Mouse (Mus musculus) limb, embryonic 12.5 days (tissue): ENCODE measurements around the gene Gpx5. TPM values are rescaled to one million over a fixed set of nuclear protein-coding genes. Genes with fewer than 3 reads are reported as not detected.
A peak's percentile ranks its signal among the peaks of the same experiment; 100 is the strongest.
"Not testable (repeated sequence)": the region's sequence is repeated elsewhere in the genome, so short reads cannot be mapped to it uniquely, and the experiment has no call there.

Source experiments
- ATAC-seq: fragments of 200-750 bp; cut with Nextera tagmentation; 2 replicates; pipeline ENCODE4 v1.8.0; 2017; ENCODE audit warnings: low read depth, moderate TSS enrichment; ENCODE audit not compliant: insufficient number of reproducible peaks, insufficient read depth, low FRiP score, low TSS enrichment
- H3K27ac ChIP-seq: fragments of 300-500 bp; sonication (generic); 2 replicates; pipeline ENCODE4 v1.5.1; 2016; ENCODE audit warnings: mild to moderate bottlenecking, moderate library complexity
- H3K27me3 ChIP-seq: fragments of 300-500 bp; sonication (generic); 2 replicates; pipeline ENCODE4 v1.6.1; 2016; ENCODE audit warnings: mild to moderate bottlenecking, moderate library complexity
- H3K36me3 ChIP-seq: fragments of 300-500 bp; sonication (generic); 2 replicates; pipeline ENCODE4 v1.6.1; 2016; ENCODE audit warnings: mild to moderate bottlenecking, moderate library complexity
- H3K4me1 ChIP-seq: fragments of 300-500 bp; sonication (generic); replicated peaks from 2 replicates; pipeline ENCODE4 v1.6.1; 2016
- H3K4me2 ChIP-seq: fragments of 300-500 bp; sonication (generic); 2 replicates; pipeline ENCODE4 v1.6.1; 2016; ENCODE audit warnings: mild to moderate bottlenecking, moderate library complexity
- H3K4me3 ChIP-seq: fragments of 300-500 bp; sonication (generic); replicated peaks from 2 replicates; pipeline ENCODE4 v1.5.1; 2016; ENCODE audit warnings: mild to moderate bottlenecking
- H3K9ac ChIP-seq: fragments of 300-500 bp; sonication (generic); replicated peaks from 2 replicates; pipeline ENCODE4 v1.6.1; 2016; ENCODE audit warnings: mild to moderate bottlenecking, moderate library complexity
- H3K9me3 ChIP-seq: fragments of 300-500 bp; sonication (generic); 2 replicates; pipeline ENCODE4 v1.6.1; 2016; ENCODE audit warnings: mild to moderate bottlenecking, moderate library complexity
- WGBS: fragments of 180-500 bp; shearing (Covaris S2); methylation state at CpG from one replicate; pipeline ENCODE4 v1.1.7; 2016; 5-methylcytosine and 5-hydroxymethylcytosine counted together
- polyA plus RNA-seq: library from polyadenylated mRNA; unstranded; fragments of >200 nt; fragmentation: Nextera tagmentation; extraction: Ambion mirVana; gene quantifications from 2 replicates; pipeline ENCODE4 v1.2.1, GENCODE M21; 2016

Gene Gpx5
- polyA plus RNA-seq, 1 experiment from 2014 or later, result not detected

DNA sequence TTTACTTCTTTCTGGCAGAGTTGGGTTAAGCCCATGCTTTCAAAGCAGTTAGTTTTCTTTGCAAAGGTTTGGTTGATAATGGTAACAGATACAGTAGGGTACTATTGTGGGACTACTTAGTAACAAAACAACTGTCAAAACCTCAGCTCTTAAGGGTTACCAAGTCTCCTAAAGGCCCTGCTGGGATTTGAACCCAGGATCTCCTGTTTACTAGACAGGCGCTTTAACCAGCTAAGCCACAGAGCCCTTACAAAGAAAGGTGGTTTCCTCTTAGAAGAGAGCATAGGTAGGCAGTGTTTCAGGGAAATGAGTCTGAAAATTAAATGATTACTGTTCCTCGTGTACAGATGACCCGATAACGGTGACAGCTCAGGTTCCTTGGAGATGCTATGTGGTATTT is 43.5 kb downstream of the Gpx5 start:
- Histone ChIP-seq H3K27me3 (peaks cover 7% of the 10 kb centered on the region), H3K4me2 (no peak overlapping the region), H3K4me1 (no peaks in the 10 kb centered on the region; the same call in 1 of the 2 replicates), H3K36me3 (no peaks in the 10 kb centered on the region), H3K9ac (no peak overlapping the region), H3K4me3 (no peak overlapping the region), H3K27ac (no peak overlapping the region), H3K9me3 (no peaks in the 10 kb centered on the region)
- ATAC-seq, result no peak
- WGBS, result 20% methylated on average over 4 of the region's 4 CpGs

DNA sequence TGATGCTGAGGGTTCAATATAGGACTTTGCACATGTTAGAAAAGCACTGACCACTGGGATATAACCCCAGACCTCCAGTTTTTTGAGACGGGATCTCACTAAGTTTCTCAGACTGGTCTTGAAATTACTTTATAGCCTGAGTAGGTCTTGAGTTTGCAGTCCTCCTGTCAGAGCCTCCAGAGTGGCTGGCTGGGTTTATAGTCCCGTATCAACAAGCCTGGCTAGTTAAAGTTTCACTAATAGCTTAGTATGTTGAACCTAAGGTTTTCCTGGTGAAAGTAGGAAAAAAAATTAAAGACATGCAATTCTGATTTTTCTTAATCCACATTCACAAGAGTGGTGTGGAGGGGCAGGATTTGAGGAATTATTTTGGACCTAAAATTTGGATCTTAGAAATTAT is 46.3 kb downstream of the Gpx5 start:
- Histone ChIP-seq H3K4me2 (no peak overlapping the region), H3K27ac (no peak overlapping the region), H3K27me3 (peaks cover 26% of the 10 kb centered on the region), H3K9ac (no peak overlapping the region), H3K4me3 (no peak overlapping the region), H3K9me3 (no peaks in the 10 kb centered on the region), H3K4me1 (peaks cover 8% of the 10 kb centered on the region; the same call in 1 of the 2 replicates), H3K36me3 (no peaks in the 10 kb centered on the region)
- 55% methylated on average over 2 of the region's 2 CpGs for WGBS
- ATAC-seq, result no peak

DNA sequence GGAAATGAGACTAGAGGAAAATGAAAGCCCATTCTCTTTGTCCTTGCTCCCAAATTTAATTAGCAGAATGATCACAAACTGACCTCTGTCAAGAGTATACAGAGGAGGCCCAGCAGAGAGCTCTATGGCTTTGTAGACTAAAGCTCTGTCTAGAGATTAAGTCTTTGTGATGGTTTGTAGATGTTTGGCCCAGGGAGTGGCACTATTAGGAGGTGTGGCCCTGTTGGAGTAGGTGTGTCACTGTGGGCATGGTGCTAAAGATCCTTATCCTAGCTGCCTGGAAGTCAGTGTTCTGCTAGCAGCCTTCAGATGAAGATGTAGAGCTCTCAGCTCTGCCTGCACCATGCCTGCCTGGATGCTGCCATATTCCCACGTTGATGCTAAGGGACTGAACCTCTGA is 47.6 kb downstream of the Gpx5 start:
- H3K27ac ChIP-seq, H3K4me3 ChIP-seq, H3K9ac ChIP-seq, H3K9me3 ChIP-seq, H3K4me2 ChIP-seq, H3K36me3 ChIP-seq, H3K4me1 ChIP-seq, ATAC-seq: not testable (repeated sequence)
- H3K27me3 ChIP-seq, result peaks cover 26% of the 10 kb centered on the region
- WGBS, result 35% methylated on average over 1 of the region's 1 CpGs

DNA sequence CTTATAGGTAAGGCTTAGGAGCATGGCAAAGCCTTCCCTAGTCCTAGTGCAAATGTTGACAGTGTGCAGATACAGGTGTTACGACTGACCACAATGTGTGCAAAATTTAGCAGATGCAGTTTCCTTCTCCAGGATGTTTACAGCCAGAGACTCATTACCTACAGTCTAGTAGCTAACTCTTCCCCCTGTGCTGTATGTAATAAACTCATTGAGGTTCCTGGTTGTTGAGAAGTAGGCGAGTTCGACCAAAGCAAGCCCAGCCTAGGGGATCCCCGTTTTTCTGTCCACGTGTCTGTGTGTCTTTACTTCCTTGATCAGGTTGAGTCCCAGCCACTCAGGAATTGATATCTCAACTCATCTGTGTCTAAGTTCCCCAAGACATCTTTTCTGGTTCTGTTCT is 48.4 kb downstream of the Gpx5 start:
- no peak overlapping the region for H3K27ac ChIP-seq

DNA sequence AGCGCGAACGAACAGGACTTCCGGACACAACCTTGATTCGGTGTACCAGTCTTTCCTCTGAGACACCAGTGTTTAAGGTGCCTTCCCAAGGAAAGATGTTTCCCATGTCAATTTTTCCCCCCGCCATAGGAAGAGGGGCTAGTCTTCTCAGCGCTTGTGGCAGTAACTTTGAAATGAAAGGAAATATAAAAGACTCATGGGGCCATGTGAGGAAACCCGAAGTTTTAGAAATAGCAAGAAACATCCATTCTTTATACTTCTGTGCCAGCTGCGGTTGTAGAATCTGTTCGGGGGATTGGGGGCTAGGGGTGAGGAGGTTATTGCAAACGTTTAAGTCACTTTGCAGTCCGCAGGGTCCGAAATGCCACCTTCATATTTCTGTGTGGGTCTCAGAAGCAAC is 49.3 kb downstream of the Gpx5 start:
- no peak overlapping the region for H3K27ac ChIP-seq
- no peaks in the 10 kb centered on the region for H3K9me3 ChIP-seq
- ATAC-seq, result no peak
- 24% methylated on average over 13 of the region's 13 CpGs for WGBS
- H3K27me3 ChIP-seq, result peaks cover 26% of the 10 kb centered on the region
- H3K36me3 ChIP-seq, result no peaks in the 10 kb centered on the region
- peak overlapping the region; percentile 51 for H3K4me2 ChIP-seq
- peaks cover 8% of the 10 kb centered on the region; the same call in 1 of the 2 replicates for H3K4me1 ChIP-seq
- peak overlapping the region; percentile 20 for H3K4me3 ChIP-seq
- 0 out of 2 replicates have a peak overlapping the region, but pooled peaks have one; percentile 6 for H3K9ac ChIP-seq

More for the DNA sequence above, 48.4 kb downstream of the Gpx5 start:
- 78% methylated on average over 5 of the region's 5 CpGs for WGBS
- H3K4me1 ChIP-seq, result peaks cover 8% of the 10 kb centered on the region; the same call in 1 of the 2 replicates
- peaks cover 26% of the 10 kb centered on the region for H3K27me3 ChIP-seq
- H3K4me3 ChIP-seq, result no peak overlapping the region
- no peak overlapping the region for H3K4me2 ChIP-seq
- ATAC-seq, result no peak
- no peak overlapping the region for H3K9ac ChIP-seq
- no peaks in the 10 kb centered on the region for H3K36me3 ChIP-seq
- H3K9me3 ChIP-seq, result no peaks in the 10 kb centered on the region

DNA sequence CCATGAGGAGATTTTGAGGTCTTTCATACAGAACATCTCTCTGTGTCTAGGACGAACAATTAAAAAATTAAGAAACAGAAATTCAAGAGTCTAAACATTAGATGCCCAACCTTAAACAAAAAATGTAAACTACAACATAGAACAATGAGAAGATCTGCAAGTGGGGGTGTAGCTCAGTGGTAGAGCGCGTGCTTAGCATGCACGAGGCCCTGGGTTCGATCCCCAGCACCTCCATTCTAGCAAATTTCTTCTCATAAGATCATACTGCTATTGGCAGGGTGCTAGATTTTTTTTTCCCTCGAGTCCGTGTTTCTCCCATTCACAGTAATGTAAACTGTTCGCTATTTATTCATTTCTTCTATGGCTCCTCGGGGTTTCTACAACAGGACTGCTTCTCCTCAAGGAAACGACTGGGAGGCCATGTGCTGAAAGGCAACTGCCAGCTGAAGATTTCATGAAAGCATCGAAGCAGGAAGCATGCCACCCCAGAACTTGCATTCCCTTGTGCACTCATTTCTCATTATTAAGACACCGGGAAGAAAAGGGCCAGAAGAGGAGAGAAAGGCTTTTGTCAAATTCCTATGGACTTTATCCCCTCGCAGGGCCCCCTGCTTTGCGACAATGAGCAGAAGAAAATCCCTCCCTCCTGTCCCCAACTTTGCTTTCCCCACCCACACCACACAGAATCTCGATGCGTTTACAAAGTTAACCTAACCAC is 50.0 kb downstream of the Gpx5 start:
- Histone ChIP-seq H3K9me3 (no peaks in the 10 kb centered on the region), H3K9ac (0 out of 2 replicates have a peak overlapping the region, but pooled peaks have one; percentile 6), H3K27ac (no peak overlapping the region), H3K4me3 (peak overlapping the region; percentile 20), H3K4me2 (peak overlapping the region; percentile 51), H3K36me3 (no peaks in the 10 kb centered on the region), H3K4me1 (peaks cover 8% of the 10 kb centered on the region; the same call in 1 of the 2 replicates), H3K27me3 (peaks cover 26% of the 10 kb centered on the region)
- WGBS, result 7% methylated on average over 16 of the region's 16 CpGs
- ATAC-seq, result no peak

DNA sequence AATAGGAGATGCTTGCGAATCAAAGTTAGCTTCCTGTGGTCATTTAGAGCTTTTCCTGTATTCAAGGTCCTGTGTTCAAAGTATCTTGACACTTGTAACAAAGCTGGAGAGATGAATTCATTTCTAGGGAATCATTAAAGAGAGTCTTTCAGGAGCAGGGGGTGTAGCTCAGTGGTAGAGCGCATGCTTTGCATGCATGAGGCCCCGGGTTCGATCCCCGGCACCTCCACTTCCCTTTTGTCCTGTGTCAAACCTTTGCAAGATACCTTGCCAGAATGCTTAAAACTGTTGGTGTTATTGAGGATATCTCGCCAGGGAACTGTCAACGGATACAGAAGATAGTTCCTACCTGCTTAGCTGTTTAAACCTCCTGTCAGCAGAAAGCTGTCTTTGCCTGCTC is 51.7 kb downstream of the Gpx5 start:
- H3K27me3 ChIP-seq, result peaks cover 26% of the 10 kb centered on the region
- H3K36me3 ChIP-seq, result no peaks in the 10 kb centered on the region
- no peak overlapping the region for H3K27ac ChIP-seq
- no peak overlapping the region for H3K4me3 ChIP-seq
- H3K4me1 ChIP-seq, result peaks cover 8% of the 10 kb centered on the region; the same call in 1 of the 2 replicates
- H3K9me3 ChIP-seq, result no peaks in the 10 kb centered on the region
- no peak overlapping the region for H3K9ac ChIP-seq
- ATAC-seq, result no peak
- WGBS, result 14% methylated on average over 7 of the region's 7 CpGs
- no peak overlapping the region for H3K4me2 ChIP-seq

DNA sequence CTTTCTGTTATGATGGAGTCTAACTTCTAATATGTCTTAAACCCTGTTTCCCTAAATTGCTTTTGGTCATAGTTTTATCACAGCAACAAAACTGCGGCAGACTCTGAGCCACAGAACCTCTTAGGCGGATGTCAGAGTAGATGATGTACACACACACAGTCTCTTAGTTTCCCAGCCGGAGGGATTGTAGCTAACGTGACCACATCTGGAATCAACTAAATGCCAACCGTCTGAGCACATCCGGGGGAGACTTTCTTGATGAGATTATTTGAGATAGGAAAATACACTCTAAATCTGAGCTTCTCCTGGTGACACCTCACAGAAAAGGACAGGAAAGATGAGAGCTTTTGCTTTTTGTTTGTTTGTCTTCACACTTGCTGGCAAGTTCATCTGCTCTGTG is 55.4 kb downstream of the Gpx5 start:
- Histone ChIP-seq H3K4me3 (no peak overlapping the region), H3K9me3 (no peaks in the 10 kb centered on the region), H3K9ac (no peak overlapping the region), H3K27ac (no peak overlapping the region), H3K4me1 (no peaks in the 10 kb centered on the region), H3K4me2 (no peak overlapping the region), H3K36me3 (no peaks in the 10 kb centered on the region), H3K27me3 (0 out of 2 replicates have a peak, but pooled peaks cover 2% of the 10 kb centered on the region)
- WGBS, result 23% methylated on average over 6 of the region's 6 CpGs
- ATAC-seq, result no peak

DNA sequence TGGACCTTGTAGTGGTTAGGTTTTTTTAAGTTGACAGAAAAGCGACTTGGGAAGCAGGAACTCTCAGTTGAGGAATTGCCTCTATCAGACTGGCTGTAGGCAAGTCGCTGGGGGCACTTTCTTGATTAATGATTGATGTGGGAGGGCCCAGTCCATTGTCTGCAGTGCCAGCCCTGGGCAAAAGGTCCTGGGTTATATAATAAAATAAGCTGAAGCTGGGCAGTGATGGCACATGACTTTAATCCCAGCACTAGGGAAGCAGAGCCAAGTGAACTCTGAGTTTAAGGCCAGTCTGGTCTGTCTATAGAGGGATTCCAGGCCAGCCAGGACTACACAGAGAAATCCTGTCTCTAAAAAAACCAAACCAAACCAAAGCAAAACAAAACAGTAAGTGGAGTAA is 55.8 kb downstream of the Gpx5 start:
- Histone ChIP-seq H3K4me2 (no peak overlapping the region), H3K4me3 (no peak overlapping the region), H3K9me3 (no peaks in the 10 kb centered on the region), H3K27ac (no peak overlapping the region), H3K4me1 (no peaks in the 10 kb centered on the region), H3K27me3 (no peaks in the 10 kb centered on the region), H3K36me3 (no peaks in the 10 kb centered on the region), H3K9ac (no peak overlapping the region)
- no peak for ATAC-seq
- 61% methylated on average over 2 of the region's 2 CpGs for WGBS

Other genes starting within 250 kb of the Gpx5 start
- gene Olfr1370, start 217.8 kb downstream of the Gpx5 start, polyA plus RNA-seq, result not detected in 2 replicates
- not detected in 2 replicates for gene Olfr1369-ps1, start 181.2 kb downstream of the Gpx5 start, polyA plus RNA-seq
- gene Olfr263, start 163.1 kb downstream of the Gpx5 start, polyA plus RNA-seq, result not detected in 2 replicates
- gene Olfr1368, start 146.9 kb downstream of the Gpx5 start, polyA plus RNA-seq, result not detected in 2 replicates
- 180 TPM in 2 replicates for gene Trim27, start 113.3 kb downstream of the Gpx5 start, polyA plus RNA-seq
- gene Gpx6, start 19.4 kb upstream of the Gpx5 start, polyA plus RNA-seq, result 0.60 and 0.73 TPM in 2 replicates
- gene Olfr1367, start 54.2 kb upstream of the Gpx5 start, polyA plus RNA-seq, result not detected in 2 replicates
- gene Zscan12, start 70.1 kb upstream of the Gpx5 start, polyA plus RNA-seq, result 16.4 and 17.1 TPM in 2 replicates
- 103 and 105 TPM in 2 replicates for gene Zkscan3, start 110.0 kb upstream of the Gpx5 start, polyA plus RNA-seq
- 5.0 TPM in 2 replicates for gene Pgbd1, start 148.3 kb upstream of the Gpx5 start, polyA plus RNA-seq
- 31.8 and 36.0 TPM in 2 replicates for gene Zscan26, start 161.0 kb upstream of the Gpx5 start, polyA plus RNA-seq
- gene Nkapl, start 175.8 kb upstream of the Gpx5 start, polyA plus RNA-seq, result 2.1 TPM in 2 replicates
- 3.6 and 4.1 TPM in 2 replicates for gene Zkscan4, start 186.2 kb upstream of the Gpx5 start, polyA plus RNA-seq
- gene Gm10065, start 186.7 kb upstream of the Gpx5 start, polyA plus RNA-seq, result not detected in 2 replicates
- gene AK157302, start 202.5 kb upstream of the Gpx5 start, polyA plus RNA-seq, result 0.42 and 0.48 TPM in 2 replicates
- gene Gm11273, start 208.7 kb upstream of the Gpx5 start, polyA plus RNA-seq, result 4.7 and 4.8 TPM in 2 replicates
- gene Zkscan8, start 238.4 kb upstream of the Gpx5 start, polyA plus RNA-seq, result 8.4 and 8.7 TPM in 2 replicates